ENCODE assay signal across 22 mouse cellular contexts in genomic region chr3:51819109-51819508, GRCm38 (mm10).
A peak's percentile ranks its signal among the peaks of the same experiment; 100 is the strongest.
DNase-seq lines count a peak whose midpoint lies in the region; ATAC-seq lines count a peak whose summit lies in the region.
"Had no signal": no experiment of that assay in that cellular context is flagged by ENCODE, and none has a peak within 500 bp of the region (broad histone marks: within the 10 kb centered on the region; RNA-seq: fewer than 3 reads in every experiment).

No protein-coding gene starts in this region.

- no peaks in the 10 kb centered on the region for H3K27me3 ChIP-seq in forebrain, embryonic 14.5 days (replicated peaks; ENCODE audit: control insufficient read depth, insufficient read depth, low read length)
- H3K27me3 ChIP-seq in forebrain, embryonic 16.5 days (replicated peaks; ENCODE audit: control insufficient read depth, insufficient read depth, low read length): no peaks in the 10 kb centered on the region
- no peaks in the 10 kb centered on the region for H3K27me3 ChIP-seq in hindbrain, embryonic 12.5 days
- H3K27me3 ChIP-seq in midbrain, embryonic 11.5 days (ENCODE audit: control insufficient read depth, insufficient read depth, low read length): no peaks in the 10 kb centered on the region
- no peaks in the 10 kb centered on the region for H3K27me3 ChIP-seq in neural tube, embryonic 13.5 days
- H3K27me3 ChIP-seq: embryonic facial prominence, embryonic 15.5 days; limb, embryonic 15.5 days had no signal

- H3K4me3 ChIP-seq in forebrain, embryonic 14.5 days (ENCODE audit: low read depth, low read length): no peak overlapping the region
- no peak overlapping the region for H3K4me3 ChIP-seq in forebrain, embryonic 16.5 days (replicated peaks; ENCODE audit: low read length)
- H3K4me3 ChIP-seq in hindbrain, embryonic 12.5 days: no peak overlapping the region
- no peak overlapping the region for H3K4me3 ChIP-seq in midbrain, embryonic 11.5 days (ENCODE audit: low read depth, low read length)
- H3K4me3 ChIP-seq in neural tube, embryonic 13.5 days: no peak overlapping the region
- H3K4me3 ChIP-seq: embryonic facial prominence, embryonic 15.5 days; limb, embryonic 15.5 days had no signal

- H3K4me1 ChIP-seq in forebrain, embryonic 14.5 days (ENCODE audit: control insufficient read depth, insufficient read depth, low read length): peaks cover 13% of the 10 kb centered on the region
- peaks cover 14% of the 10 kb centered on the region for H3K4me1 ChIP-seq in forebrain, embryonic 16.5 days (replicated peaks; ENCODE audit: control insufficient read depth, insufficient read depth, low read length)
- peaks cover 25% of the 10 kb centered on the region for H3K4me1 ChIP-seq in hindbrain, embryonic 12.5 days
- H3K4me1 ChIP-seq in midbrain, embryonic 11.5 days (ENCODE audit: control insufficient read depth, insufficient read depth, low read length): peaks cover 25% of the 10 kb centered on the region
- peaks cover 30% of the 10 kb centered on the region for H3K4me1 ChIP-seq in neural tube, embryonic 13.5 days (replicated peaks)
- H3K4me1 ChIP-seq: embryonic facial prominence, embryonic 15.5 days; limb, embryonic 15.5 days had no signal

- no peak overlapping the region for H3K4me2 ChIP-seq in forebrain, embryonic 14.5 days (ENCODE audit: low read length)
- H3K4me2 ChIP-seq in forebrain, embryonic 16.5 days (ENCODE audit: low read length): no peak overlapping the region; the same call in 1 of the 2 replicates
- H3K4me2 ChIP-seq in hindbrain, embryonic 12.5 days (replicated peaks): 0 out of 2 replicates have a peak overlapping the region, but pooled peaks have one; percentile 13
- no peak overlapping the region for H3K4me2 ChIP-seq in midbrain, embryonic 11.5 days
- H3K4me2 ChIP-seq in neural tube, embryonic 13.5 days: peak overlapping the region; percentile 21; the same call in 1 of the 2 replicates
- H3K4me2 ChIP-seq: embryonic facial prominence, embryonic 15.5 days; heart, embryonic 11.5 days; limb, embryonic 15.5 days; lung, embryonic 14.5 days had no signal

- no peaks in the 10 kb centered on the region for H3K9me3 ChIP-seq in forebrain, embryonic 14.5 days (replicated peaks; ENCODE audit: control insufficient read depth, low read length)
- H3K9me3 ChIP-seq in forebrain, embryonic 16.5 days (ENCODE audit: control insufficient read depth, low read length): no peaks in the 10 kb centered on the region
- H3K9me3 ChIP-seq in hindbrain, embryonic 12.5 days (replicated peaks): no peaks in the 10 kb centered on the region
- H3K9me3 ChIP-seq in midbrain, embryonic 11.5 days (ENCODE audit: control insufficient read depth, low read length): no peaks in the 10 kb centered on the region
- no peaks in the 10 kb centered on the region for H3K9me3 ChIP-seq in neural tube, embryonic 13.5 days
- H3K9me3 ChIP-seq: embryonic facial prominence, embryonic 15.5 days; limb, embryonic 15.5 days had no signal

- no peak overlapping the region for H3K9ac ChIP-seq in forebrain, embryonic 14.5 days (ENCODE audit: low read length)
- no peak overlapping the region for H3K9ac ChIP-seq in forebrain, embryonic 16.5 days (replicated peaks; ENCODE audit: low read depth, low read length)
- H3K9ac ChIP-seq in hindbrain, embryonic 12.5 days: no peak overlapping the region
- H3K9ac ChIP-seq in midbrain, embryonic 11.5 days (ENCODE audit: low read length): 0 out of 2 replicates have a peak overlapping the region, but pooled peaks have one; percentile 10
- H3K9ac ChIP-seq in neural tube, embryonic 13.5 days: no peak overlapping the region
- H3K9ac ChIP-seq: embryonic facial prominence, embryonic 15.5 days; limb, embryonic 15.5 days; liver, embryonic 14.5 days; lung, embryonic 14.5 days had no signal

- H3K36me3 ChIP-seq in forebrain, embryonic 14.5 days (ENCODE audit: control insufficient read depth, insufficient read depth, low read length): no peaks in the 10 kb centered on the region
- H3K36me3 ChIP-seq in forebrain, embryonic 16.5 days (ENCODE audit: control insufficient read depth, insufficient read depth): no peaks in the 10 kb centered on the region
- H3K36me3 ChIP-seq in hindbrain, embryonic 12.5 days: no peaks in the 10 kb centered on the region
- no peaks in the 10 kb centered on the region for H3K36me3 ChIP-seq in midbrain, embryonic 11.5 days (ENCODE audit: control insufficient read depth, insufficient read depth, low read length)
- H3K36me3 ChIP-seq in neural tube, embryonic 13.5 days: no peaks in the 10 kb centered on the region
- H3K36me3 ChIP-seq: embryonic facial prominence, embryonic 15.5 days; limb, embryonic 15.5 days had no signal

- 78% methylated on average over 7 of the region's 7 CpGs for WGBS in forebrain, embryonic 14.5 days
- WGBS in forebrain, embryonic 16.5 days: 69% methylated on average over 7 of the region's 7 CpGs
- 54% methylated on average over 7 of the region's 7 CpGs for WGBS in hindbrain, embryonic 12.5 days
- WGBS in midbrain, embryonic 11.5 days: 82% methylated on average over 7 of the region's 7 CpGs
- 43% methylated on average over 7 of the region's 7 CpGs for WGBS in neural tube, embryonic 13.5 days

- no peak for DNase-seq in forebrain, embryonic 14.5 days (ENCODE audit: low spot score)
- DNase-seq in midbrain, embryonic 11.5 days (ENCODE audit: low spot score, missing footprints): no peak
- DNase-seq in layer of hippocampus, adult 9-11 months: no peak
- no peak for DNase-seq in thymus, postnatal 10 days (ENCODE audit: low spot score in 2 of 2)
- DNase-seq: adrenal gland, postnatal 25 days; cerebellum, adult 9-11 months; gastrocnemius, postnatal 14 days; heart, adult 11 months; kidney, postnatal 36 days; left cerebral cortex, postnatal 4 days; lung, embryonic 14.5 days; thymus, adult 2 months had no signal

- 0 out of 2 replicates have a peak overlapping the region, but pooled peaks have one; percentile 2 for H3K27ac ChIP-seq in forebrain, embryonic 14.5 days (ENCODE audit: low read depth, low read length)
- no peak overlapping the region for H3K27ac ChIP-seq in forebrain, embryonic 16.5 days (ENCODE audit: low read length)
- peak overlapping the region; percentile 82 for H3K27ac ChIP-seq in hindbrain, embryonic 12.5 days
- H3K27ac ChIP-seq in midbrain, embryonic 11.5 days (ENCODE audit: low read depth, low read length): peak overlapping the region; percentile 36; the same call in 1 of the 2 replicates
- peak overlapping the region; percentile 80 for H3K27ac ChIP-seq in neural tube, embryonic 13.5 days (replicated peaks)
- H3K27ac ChIP-seq: embryonic facial prominence, embryonic 15.5 days; limb, embryonic 15.5 days; liver, embryonic 14.5 days; stomach, postnatal 0 days had no signal

- no peak for ATAC-seq in forebrain, embryonic 14.5 days
- ATAC-seq in forebrain, embryonic 16.5 days: no peak
- peak; percentile 52; the same call in 1 of the 2 replicates for ATAC-seq in hindbrain, embryonic 12.5 days (ENCODE audit: low FRiP score)
- ATAC-seq in midbrain, embryonic 11.5 days (ENCODE audit: low FRiP score): peak; percentile 31; the same call in 1 of the 2 replicates
- peak; percentile 19; the same call in 1 of the 2 replicates for ATAC-seq in neural tube, embryonic 13.5 days (ENCODE audit: low read depth)
- ATAC-seq: CD4-positive, CD25-positive, alpha-beta regulatory T cell, adult 4 months; intestine, embryonic 16.5 days had no signal

Comparison
In these comparisons a context has a peak if more than half of its experiments do, and no peak if none do; other contexts are left out.
1. ATAC-seq: peak in hindbrain, embryonic 12.5 days (single experiment), midbrain, embryonic 11.5 days (single experiment) and neural tube, embryonic 13.5 days (single experiment); none in forebrain, embryonic 14.5 days (single experiment) and forebrain, embryonic 16.5 days (single experiment).
2. H3K4me2 ChIP-seq: peak in hindbrain, embryonic 12.5 days (single experiment) and neural tube, embryonic 13.5 days (single experiment); none in forebrain, embryonic 14.5 days (single experiment), forebrain, embryonic 16.5 days (single experiment) and midbrain, embryonic 11.5 days (single experiment).